Mouse (Mus musculus): Measurements from ENCODE around the gene Thrap3. TPM values are rescaled to one million over a fixed set of nuclear protein-coding genes. Genes with fewer than 3 reads are reported as not detected.

Gene Thrap3
- polyA plus RNA-seq, 1 experiment from 2014 or later, result 305 TPM

- 65% methylated on average over 10 of the region's 10 CpGs for WGBS
- Histone ChIP-seq H3K36me3 (replicated peaks) (no peaks in the 10 kb centered on the region), H3K4me2 (no peak overlapping the region; the same call in 1 of the 2 replicates), H3K4me3 (replicated peaks) (0 out of 2 replicates have a peak overlapping the region, but pooled peaks have one; percentile 50), H3K4me1 (peaks cover 18% of the 10 kb centered on the region), H3K9ac (no peak overlapping the region), H3K27me3 (peaks cover 57% of the 10 kb centered on the region), H3K9me3 (no peaks in the 10 kb centered on the region), H3K27ac (no peak overlapping the region)
- ATAC-seq (ENCODE audit: low FRiP score), result no peak
Measured at GRCm38 (mm10) chr4:126149798-126150197, 52.8 kb downstream of the Thrap3 start.

DNA sequence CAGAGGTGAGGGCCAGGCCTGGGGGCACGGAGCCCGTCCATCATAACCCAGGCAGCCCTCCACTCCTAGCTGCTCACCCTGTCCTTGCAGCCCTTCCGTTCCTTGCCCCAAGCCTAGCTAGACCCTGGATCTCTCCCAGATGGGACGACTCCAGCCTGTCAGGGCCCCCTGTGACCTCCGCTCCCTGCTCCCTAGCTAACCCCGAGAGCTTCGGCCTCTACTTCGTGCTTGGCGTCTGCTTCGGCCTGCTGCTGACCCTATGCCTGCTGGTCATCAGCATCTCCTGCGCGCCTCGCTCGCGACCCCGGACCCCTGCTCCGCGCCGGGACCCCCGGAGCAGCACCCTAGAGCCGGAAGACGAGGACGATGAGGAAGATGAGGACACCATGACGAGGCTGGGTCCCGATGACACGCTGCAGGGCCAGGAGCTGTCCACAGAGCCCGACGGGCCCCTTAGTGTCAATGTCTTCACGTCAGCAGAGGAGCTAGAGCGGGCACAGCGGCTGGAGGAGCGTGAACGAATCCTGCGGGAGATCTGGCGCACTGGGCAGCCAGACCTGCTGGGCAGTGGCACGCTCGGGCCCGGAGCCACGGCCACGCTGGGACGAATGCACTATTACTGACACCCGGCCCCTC, 53.4 kb downstream of the Thrap3 start:
- WGBS, result 24% methylated on average over 42 of the region's 42 CpGs
- Histone ChIP-seq H3K4me3 (replicated peaks) (peak overlapping the region; percentile 50), H3K9ac (peak overlapping the region; percentile 56), H3K9me3 (no peaks in the 10 kb centered on the region), H3K27ac (peak overlapping the region; percentile 50; the same call in 1 of the 2 replicates), H3K27me3 (peaks cover 57% of the 10 kb centered on the region), H3K4me1 (peaks cover 18% of the 10 kb centered on the region), H3K36me3 (replicated peaks) (no peaks in the 10 kb centered on the region), H3K4me2 (peak overlapping the region; percentile 80)
- no peak for ATAC-seq (ENCODE audit: low FRiP score)

DNA sequence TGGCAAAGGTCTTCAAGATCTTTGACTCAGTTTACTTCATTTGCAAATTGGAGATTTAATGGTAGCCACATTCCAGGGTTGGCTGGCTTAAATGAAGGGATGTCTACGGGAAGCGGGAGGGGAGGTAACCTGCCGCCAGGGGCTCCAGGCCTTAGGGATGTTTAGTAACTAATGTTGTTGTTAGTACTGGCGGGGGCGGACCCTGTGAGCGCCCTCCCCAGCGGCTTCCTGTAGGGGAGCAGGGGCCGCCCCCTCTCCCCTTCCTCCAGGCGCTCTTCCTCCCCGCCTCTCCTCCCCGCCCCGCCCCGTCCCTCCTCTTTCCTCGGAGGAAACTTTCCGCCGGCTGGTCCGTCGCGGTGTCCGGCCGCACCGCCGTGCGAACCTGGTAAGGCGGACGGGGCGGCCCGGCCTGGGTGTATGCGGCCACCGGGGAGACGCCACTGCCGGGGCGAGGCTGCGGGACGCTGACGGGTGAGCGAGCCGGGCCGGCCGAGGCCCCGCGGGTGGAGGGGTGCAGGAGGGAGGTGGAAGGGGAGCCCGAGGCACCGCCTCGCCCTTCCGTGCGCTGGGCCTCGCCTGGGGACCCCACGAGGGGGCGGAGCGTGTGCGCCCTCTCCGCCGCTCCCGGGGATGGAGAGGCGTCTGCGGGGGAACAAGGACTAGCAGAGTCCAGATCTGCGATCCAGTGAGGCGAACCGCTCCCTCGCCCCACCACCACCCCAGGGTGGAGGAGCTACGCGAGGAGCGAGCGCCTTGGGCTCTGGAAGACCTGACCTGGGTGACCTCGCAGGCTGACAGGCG, 54.2 kb downstream of the Thrap3 start:
- H3K4me3 ChIP-seq (replicated peaks), result peak overlapping the region; percentile 50
- WGBS, result 2% methylated on average over 64 of the region's 67 CpGs
- H3K4me1 ChIP-seq, result peaks cover 18% of the 10 kb centered on the region
- H3K36me3 ChIP-seq (replicated peaks), result no peaks in the 10 kb centered on the region
- peak overlapping the region; percentile 50 for H3K27ac ChIP-seq
- peak overlapping the region; percentile 56 for H3K9ac ChIP-seq
- H3K27me3 ChIP-seq, result peaks cover 57% of the 10 kb centered on the region
- no peak for ATAC-seq (ENCODE audit: low FRiP score)
- no peaks in the 10 kb centered on the region for H3K9me3 ChIP-seq
- H3K4me2 ChIP-seq, result peak overlapping the region; percentile 80

GRCm38 (mm10) chr4:126147533-126148160, 54.9 kb downstream of the Thrap3 start, which contains the start of gene Eva1b:
Gene Eva1b, plus strand, starts transcription at chr4:126147744.
- peak within 1 kb of the TSS; percentile 50 for H3K27ac ChIP-seq

GRCm38 (mm10) chr4:126146974-126147532, 55.5 kb downstream of the Thrap3 start:
- no peak for ATAC-seq (ENCODE audit: low FRiP score)
- H3K4me3 ChIP-seq (replicated peaks), result no peak overlapping the region
- no peak overlapping the region for H3K9ac ChIP-seq
- no peaks in the 10 kb centered on the region for H3K36me3 ChIP-seq (replicated peaks)
- H3K9me3 ChIP-seq, result no peaks in the 10 kb centered on the region
- peaks cover 57% of the 10 kb centered on the region for H3K27me3 ChIP-seq
- WGBS, result 56% methylated on average over 9 of the region's 9 CpGs
- H3K4me1 ChIP-seq, result peaks cover 18% of the 10 kb centered on the region
- H3K27ac ChIP-seq, result 0 out of 2 replicates have a peak overlapping the region, but pooled peaks have one; percentile 50
- H3K4me2 ChIP-seq, result peak overlapping the region; percentile 80; the same call in 1 of the 2 replicates

More at GRCm38 (mm10) chr4:126147533-126148160, 54.9 kb downstream of the Thrap3 start, which contains the start of gene Eva1b:
- Histone ChIP-seq H3K27me3 (peaks cover 57% of the 10 kb centered on the region), H3K4me3 (replicated peaks) (peak within 1 kb of the TSS; percentile 50), H3K9me3 (no peaks in the 10 kb centered on the region), H3K4me1 (peaks cover 18% of the 10 kb centered on the region), H3K9ac (peak within 1 kb of the TSS; percentile 56), H3K36me3 (replicated peaks) (no peaks in the 10 kb centered on the region), H3K4me2 (peak within 1 kb of the TSS; percentile 80)
- peak; percentile 27; the same call in 1 of the 2 replicates for ATAC-seq (ENCODE audit: low FRiP score)
- WGBS, result 2% methylated on average over 24 of the region's 24 CpGs

- Histone ChIP-seq H3K9me3 (no peaks in the 10 kb centered on the region), H3K27me3 (peaks cover 42% of the 10 kb centered on the region), H3K36me3 (replicated peaks) (0 out of 2 replicates have a peak, but pooled peaks cover 2% of the 10 kb centered on the region), H3K27ac (no peak overlapping the region), H3K9ac (no peak overlapping the region), H3K4me2 (no peak overlapping the region), H3K4me1 (peaks cover 18% of the 10 kb centered on the region), H3K4me3 (replicated peaks) (no peak overlapping the region)
- WGBS, result 51% methylated on average over 3 of the region's 4 CpGs
- no peak for ATAC-seq (ENCODE audit: low FRiP score)
Measured at GRCm38 (mm10) chr4:126145396-126145795, 57.2 kb downstream of the Thrap3 start.

GRCm38 (mm10) chr4:126141021-126141420, 61.5 kb downstream of the Thrap3 start:
- Histone ChIP-seq H3K9me3 (no peaks in the 10 kb centered on the region), H3K4me2 (no peak overlapping the region), H3K4me3 (replicated peaks) (no peak overlapping the region), H3K27me3 (0 out of 2 replicates have a peak, but pooled peaks cover 4% of the 10 kb centered on the region), H3K27ac (no peak overlapping the region), H3K9ac (no peak overlapping the region), H3K36me3 (replicated peaks) (peaks cover 44% of the 10 kb centered on the region), H3K4me1 (no peaks in the 10 kb centered on the region)
- no peak for ATAC-seq (ENCODE audit: low FRiP score)
- 88% methylated on average over 5 of the region's 5 CpGs for WGBS

GRCm38 (mm10) chr4:126137773-126138172, 64.8 kb downstream of the Thrap3 start:
- no peak for ATAC-seq (ENCODE audit: low FRiP score)
- H3K4me2 ChIP-seq, result no peak overlapping the region
- H3K4me3 ChIP-seq (replicated peaks), result no peak overlapping the region
- WGBS, result 91% methylated on average over 4 of the region's 4 CpGs
- H3K27me3 ChIP-seq, result no peaks in the 10 kb centered on the region
- H3K9me3 ChIP-seq, result no peaks in the 10 kb centered on the region
- peaks cover 73% of the 10 kb centered on the region for H3K36me3 ChIP-seq (replicated peaks)
- no peaks in the 10 kb centered on the region for H3K4me1 ChIP-seq
- H3K9ac ChIP-seq, result no peak overlapping the region
- no peak overlapping the region for H3K27ac ChIP-seq

DNA sequence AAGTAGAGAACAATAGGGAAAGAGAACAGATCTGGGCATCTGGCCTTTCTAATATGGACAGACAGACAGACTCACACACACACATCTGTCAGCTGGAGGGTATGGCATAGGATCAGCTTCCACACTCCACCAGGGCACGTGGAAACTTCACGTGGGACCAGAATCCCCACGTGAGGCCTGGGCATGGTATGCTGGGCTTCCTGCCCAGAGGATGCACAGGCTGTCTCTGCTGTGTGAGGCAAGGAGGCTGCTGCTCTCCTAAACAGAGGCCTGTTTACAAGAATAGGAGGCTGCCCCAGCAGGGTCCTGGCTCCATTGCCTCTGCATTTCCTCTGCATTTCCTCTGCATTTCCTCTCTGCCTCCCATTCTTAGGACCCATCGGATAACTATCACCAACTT, 67.9 kb downstream of the Thrap3 start:
- Histone ChIP-seq H3K9ac (no peak overlapping the region), H3K27ac (no peak overlapping the region), H3K9me3 (no peaks in the 10 kb centered on the region), H3K36me3 (replicated peaks) (peaks cover 71% of the 10 kb centered on the region), H3K27me3 (no peaks in the 10 kb centered on the region), H3K4me2 (no peak overlapping the region), H3K4me3 (replicated peaks) (no peak overlapping the region), H3K4me1 (peaks cover 16% of the 10 kb centered on the region)
- ATAC-seq (ENCODE audit: low FRiP score), result no peak
- 90% methylated on average over 4 of the region's 4 CpGs for WGBS

GRCm38 (mm10) chr4:126134236-126134635, 68.3 kb downstream of the Thrap3 start:
- no peak for ATAC-seq (ENCODE audit: low FRiP score)
- H3K9me3 ChIP-seq, result no peaks in the 10 kb centered on the region
- H3K9ac ChIP-seq, result no peak overlapping the region
- peaks cover 70% of the 10 kb centered on the region for H3K36me3 ChIP-seq (replicated peaks)
- H3K4me3 ChIP-seq (replicated peaks), result no peak overlapping the region
- no peak overlapping the region for H3K4me2 ChIP-seq
- no peak overlapping the region for H3K27ac ChIP-seq
- H3K27me3 ChIP-seq, result no peaks in the 10 kb centered on the region
- 96% methylated on average over 4 of the region's 4 CpGs for WGBS
- peaks cover 16% of the 10 kb centered on the region for H3K4me1 ChIP-seq

DNA sequence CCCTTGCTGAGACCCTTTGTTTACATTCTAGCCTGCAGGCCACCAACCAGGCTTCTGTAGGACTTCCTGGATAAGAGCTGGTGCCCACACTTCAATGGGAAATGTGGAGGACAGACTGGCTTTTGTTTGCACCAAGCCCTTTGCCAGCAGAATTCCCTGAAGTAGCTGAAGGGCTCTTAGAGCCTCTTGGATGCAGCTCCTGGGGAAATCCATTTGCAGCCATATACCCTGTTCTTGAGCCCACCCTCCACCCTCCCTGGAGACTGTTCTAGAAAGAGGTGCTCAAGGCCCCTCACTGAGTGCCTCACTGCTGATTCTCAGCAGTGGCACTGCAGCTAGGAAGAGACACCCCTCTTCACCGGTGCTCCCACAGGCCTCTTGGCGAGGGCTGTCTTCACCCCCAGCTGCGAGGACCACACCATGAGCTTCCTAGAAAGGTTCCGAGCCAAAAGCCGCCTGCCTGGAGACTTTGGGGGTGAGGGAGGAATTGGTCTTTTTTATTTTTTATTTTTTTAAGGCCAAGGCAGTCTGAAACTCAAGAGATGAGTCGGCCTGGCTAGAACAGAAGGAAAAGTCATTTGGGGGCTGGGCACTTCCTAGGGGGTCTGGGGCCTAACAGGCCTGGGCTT, 69.8 kb downstream of the Thrap3 start:
- no peak overlapping the region for H3K9ac ChIP-seq
- H3K4me3 ChIP-seq (replicated peaks), result no peak overlapping the region
- no peak for ATAC-seq (ENCODE audit: low FRiP score)
- H3K27me3 ChIP-seq, result no peaks in the 10 kb centered on the region
- H3K4me2 ChIP-seq, result no peak overlapping the region
- WGBS, result 82% methylated on average over 6 of the region's 6 CpGs
- 0 out of 2 replicates have a peak overlapping the region, but pooled peaks have one; percentile 25 for H3K27ac ChIP-seq
- H3K4me1 ChIP-seq, result peaks cover 16% of the 10 kb centered on the region
- no peaks in the 10 kb centered on the region for H3K9me3 ChIP-seq
- peaks cover 70% of the 10 kb centered on the region for H3K36me3 ChIP-seq (replicated peaks)
